Mouse (Mus musculus): ENCODE data around the gene Fam107a. TPM values are rescaled to one million over a fixed set of nuclear protein-coding genes. Genes with fewer than 3 reads are reported as not detected.
"Not testable (repeated sequence)": the region's sequence is repeated elsewhere in the genome, so short reads cannot be mapped to it uniquely, and the experiment has no call there.

Gene Fam107a
- total RNA-seq, 2 experiments from 2014 or later: not detected

DNA sequence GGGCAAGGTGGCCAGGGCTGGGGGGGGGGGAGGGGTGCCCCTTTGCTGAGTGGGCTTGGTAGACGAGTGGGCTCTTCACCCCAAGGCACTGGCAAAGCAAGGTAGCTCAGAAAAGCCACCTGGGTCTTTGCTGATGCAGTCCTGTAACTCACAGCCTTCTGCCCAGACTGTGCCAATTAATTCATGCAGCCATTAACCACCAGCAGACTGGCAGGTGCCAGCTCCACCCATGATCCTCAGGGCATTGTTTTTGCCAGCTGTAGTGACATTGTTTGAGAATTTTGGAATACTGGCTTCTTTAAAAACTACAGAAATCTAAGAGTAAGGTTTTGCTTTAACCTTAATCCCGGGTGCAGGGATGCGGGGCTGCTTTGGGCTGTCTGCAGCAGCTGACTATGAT lies 2.7 kb upstream of the Fam107a start:
- no peak for ATAC-seq (replicated peaks; ENCODE audit: low FRiP score, poor library complexity, severe bottlenecking)

DNA sequence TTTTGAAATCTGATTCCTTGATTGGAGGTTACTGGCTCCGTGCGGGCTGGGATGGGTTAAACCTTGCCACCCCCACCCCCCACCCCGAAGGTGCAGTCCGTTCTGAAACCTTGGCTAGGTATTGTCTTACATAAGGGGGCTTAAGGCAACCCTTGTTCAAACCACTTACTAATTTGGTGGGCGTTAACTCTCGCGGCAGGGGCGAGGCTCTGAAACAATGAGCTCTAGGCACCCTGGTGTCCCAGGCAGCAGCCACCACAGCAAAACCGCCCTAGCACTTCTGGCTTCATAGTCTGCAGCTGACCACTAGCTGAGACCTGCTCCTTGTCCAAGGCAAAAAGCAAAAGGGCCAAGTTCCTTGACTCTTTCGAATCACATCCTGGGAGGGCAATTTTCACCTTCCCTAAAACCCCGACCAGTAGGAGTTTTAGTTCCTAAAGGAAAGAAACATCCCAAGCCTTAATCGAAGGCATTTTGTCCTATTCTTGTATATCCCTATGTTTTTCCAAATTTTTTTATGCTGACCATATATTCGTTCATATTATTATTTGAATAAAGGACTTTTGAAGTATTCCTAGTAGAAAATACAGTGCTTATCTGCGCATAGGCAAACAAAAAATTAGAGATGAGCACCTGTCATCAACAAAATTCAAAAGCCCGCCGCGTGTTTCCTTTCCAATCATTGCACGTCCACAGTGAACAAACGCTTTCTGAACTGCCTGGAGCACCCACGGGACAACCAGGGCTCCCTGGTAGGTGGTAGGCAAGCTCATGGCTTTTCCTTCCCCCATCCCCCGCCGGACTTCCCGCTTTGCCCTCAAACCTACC lies 1.2 kb downstream of the Fam107a start:
- ATAC-seq (replicated peaks; ENCODE audit: low FRiP score, poor library complexity, severe bottlenecking): no peak

DNA sequence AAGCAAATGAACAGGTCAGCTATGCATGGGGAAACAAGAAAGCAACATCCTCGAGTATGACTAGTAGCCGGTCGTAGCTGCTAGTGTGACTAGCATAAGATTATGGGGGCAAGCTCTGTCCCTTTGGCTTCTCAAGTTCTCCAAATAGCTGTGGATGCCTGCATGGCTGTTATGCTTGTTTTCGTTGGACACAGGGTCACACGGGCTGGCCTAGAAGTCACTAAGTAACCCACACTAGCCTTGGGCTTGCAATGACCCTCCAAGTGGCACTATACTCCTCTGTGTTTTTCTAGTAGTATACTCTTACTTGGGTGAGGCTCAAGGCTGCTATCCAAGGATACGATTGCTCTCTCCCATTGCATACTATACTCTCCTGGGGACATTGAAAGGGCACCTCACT lies 2.7 kb downstream of the Fam107a start:
- no peak for ATAC-seq (replicated peaks; ENCODE audit: low FRiP score, poor library complexity, severe bottlenecking)

DNA sequence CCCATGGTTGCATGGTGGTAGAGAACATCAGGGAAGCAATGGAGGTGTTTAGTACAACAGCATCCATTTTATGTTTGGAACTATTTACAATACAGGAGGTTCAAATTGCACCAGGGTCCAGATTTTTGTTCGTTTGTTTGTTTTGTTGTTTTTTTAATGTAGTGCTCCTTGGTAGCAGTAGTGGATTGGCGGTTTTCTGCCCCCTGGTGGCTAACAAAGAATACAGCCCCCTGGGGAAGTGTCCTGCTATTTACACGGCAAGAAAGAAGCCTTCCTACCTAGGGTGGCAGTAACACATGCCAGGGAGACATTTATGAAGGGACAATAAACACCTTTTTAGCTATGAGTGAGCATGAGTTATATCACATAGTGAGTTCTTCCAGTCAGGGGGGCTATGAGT lies 3.3 kb downstream of the Fam107a start:
- no peak for ATAC-seq (replicated peaks; ENCODE audit: low FRiP score, poor library complexity, severe bottlenecking)

DNA sequence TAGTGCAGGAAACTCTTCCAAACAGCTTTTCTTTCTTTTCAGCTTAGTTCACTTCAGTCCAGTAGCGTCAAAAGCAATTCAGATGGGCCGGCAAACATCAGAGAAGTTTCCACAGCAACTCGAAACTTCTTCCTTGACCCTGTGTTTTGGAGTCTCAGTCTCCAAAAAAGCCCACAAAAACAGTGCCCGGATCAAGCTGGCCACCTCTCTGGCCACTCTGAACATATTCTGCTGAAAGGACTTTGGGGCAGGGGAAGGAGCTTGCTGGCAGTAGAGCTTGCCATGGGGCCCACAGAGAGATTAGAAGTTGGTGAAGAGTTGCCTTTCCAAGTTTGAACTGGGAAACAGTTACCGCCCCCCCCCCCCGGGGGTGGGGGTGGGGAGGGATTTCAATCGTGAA lies 3.9 kb downstream of the Fam107a start:
- ATAC-seq (replicated peaks; ENCODE audit: low FRiP score, poor library complexity, severe bottlenecking): no peak

DNA sequence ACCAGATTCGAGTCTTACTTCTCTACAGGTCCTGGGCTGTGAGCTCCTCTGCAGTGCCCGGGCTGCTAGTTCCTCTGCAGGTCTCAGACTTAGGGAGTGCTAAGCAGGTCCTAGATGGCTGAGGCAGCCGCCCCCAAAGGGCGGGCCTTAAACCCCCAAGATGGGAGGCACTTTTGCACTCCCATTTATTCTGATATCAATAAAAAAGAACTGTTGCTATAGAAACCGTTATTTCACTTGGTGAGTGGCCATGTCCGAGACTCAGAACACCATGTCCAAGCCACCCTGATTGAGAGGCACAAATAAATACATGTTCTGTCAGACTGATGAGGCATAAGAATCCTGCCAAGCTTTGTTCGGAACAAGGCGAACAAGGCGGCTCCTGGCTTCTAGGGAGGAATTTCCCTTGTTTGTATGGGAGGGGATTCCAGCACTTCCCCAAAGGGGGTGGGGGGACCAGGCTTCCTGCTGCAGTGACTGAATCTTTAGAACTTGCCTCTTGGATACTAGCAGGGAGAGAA lies 8.1 kb downstream of the Fam107a start:
- no peak for ATAC-seq (replicated peaks; ENCODE audit: low FRiP score, poor library complexity, severe bottlenecking)

DNA sequence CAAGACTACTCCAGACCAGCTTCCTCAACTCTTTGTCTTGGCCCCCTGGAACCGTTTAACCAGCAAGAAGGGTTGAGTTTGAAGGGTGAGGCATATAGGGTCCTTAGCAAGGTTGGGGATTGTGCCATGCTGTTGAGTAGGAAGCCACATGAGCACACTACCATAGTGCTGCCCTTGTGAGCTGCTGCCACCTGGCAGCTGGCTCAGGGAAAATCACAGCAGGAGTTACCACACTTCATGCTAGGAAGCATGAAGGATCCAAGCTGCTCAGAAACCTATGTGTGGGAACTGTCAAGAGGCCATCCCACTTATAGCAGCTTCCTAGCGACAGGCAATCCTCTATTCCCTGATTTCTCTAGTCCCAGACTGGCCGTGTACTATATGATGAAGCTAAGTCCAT lies 9.2 kb downstream of the Fam107a start:
- no peak for ATAC-seq (replicated peaks; ENCODE audit: low FRiP score, poor library complexity, severe bottlenecking)

DNA sequence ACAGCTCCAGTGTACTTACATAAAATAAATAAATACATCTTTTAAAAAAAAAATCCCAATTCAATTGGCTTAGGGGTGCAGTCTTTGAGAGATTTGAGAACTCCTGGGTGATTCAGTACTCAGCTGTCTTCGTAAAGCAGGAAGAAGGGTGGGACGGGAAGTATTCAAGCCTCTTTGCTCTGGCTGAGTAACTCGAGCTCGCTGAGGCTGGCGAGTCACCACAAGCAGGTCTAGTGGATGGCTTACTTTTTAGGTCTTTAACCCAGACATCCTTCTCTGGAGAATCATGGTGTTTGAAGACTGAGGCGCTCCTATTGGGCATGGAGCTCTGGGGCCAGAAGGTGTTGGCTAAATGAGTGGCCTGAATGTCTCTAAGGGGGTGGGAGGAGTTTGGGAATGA lies 10.9 kb downstream of the Fam107a start:
- ATAC-seq (replicated peaks; ENCODE audit: low FRiP score, poor library complexity, severe bottlenecking): no peak

DNA sequence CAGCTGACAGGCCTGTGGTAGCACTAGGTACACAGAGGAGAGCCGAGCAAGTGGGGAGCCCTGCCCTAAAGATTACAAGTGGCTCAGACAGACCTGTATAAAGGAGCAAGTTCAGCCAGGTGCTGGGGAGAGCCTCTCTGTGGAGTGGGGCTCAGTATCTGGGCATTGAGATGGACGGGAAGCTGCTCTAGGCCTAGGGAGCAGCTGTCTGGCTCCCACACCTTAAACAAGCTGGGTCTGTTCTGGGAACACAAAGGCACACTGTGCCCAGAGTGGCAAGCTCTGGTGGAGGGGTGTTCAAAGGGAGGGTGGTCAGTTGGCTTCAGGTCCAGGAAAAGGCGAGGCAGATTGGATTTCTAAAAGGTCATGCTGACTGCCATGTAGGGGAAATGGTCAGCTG lies 12.8 kb downstream of the Fam107a start:
- ATAC-seq (replicated peaks; ENCODE audit: low FRiP score, poor library complexity, severe bottlenecking): no peak

DNA sequence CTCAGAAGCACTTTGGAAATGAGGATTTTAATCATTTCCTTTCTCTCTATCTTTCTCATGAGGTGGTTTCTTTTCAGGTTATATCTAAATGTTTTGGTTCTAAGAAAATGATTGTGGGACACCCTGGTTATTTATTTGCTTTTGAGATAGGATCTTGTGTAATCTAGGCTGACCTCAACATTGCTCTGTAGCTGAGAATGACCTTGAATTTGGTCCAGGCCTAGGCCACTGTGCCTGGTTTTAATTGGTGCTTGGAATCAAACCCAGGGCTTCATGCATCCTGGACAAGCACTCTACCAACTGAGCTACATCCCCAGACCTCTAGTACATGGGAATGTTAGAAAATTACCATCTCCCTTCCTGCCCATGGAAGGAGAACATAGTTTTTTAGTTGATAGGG lies 13.7 kb downstream of the Fam107a start:
- no peak for ATAC-seq (replicated peaks; ENCODE audit: low FRiP score, poor library complexity, severe bottlenecking)

DNA sequence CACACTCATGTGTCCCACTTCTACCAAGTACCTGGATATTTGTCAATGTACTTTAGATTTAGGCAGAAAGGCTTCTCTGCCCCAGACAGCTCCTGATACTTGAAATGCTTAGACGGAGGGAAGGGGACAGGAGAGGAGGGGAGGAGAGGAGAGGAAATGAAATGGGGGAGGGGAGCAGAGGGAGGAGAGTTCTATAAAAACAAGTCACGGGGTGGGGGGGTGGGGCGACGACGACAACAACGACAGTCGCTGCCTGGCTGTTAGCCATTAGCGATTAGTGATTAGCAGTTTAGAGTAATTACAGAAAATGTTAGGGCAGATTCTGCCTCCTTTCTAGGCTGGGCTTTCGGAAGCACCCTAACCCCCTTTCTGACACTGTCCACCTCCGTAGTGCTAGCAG lies 15.1 kb downstream of the Fam107a start:
- no peak for ATAC-seq (replicated peaks; ENCODE audit: low FRiP score, poor library complexity, severe bottlenecking)

DNA sequence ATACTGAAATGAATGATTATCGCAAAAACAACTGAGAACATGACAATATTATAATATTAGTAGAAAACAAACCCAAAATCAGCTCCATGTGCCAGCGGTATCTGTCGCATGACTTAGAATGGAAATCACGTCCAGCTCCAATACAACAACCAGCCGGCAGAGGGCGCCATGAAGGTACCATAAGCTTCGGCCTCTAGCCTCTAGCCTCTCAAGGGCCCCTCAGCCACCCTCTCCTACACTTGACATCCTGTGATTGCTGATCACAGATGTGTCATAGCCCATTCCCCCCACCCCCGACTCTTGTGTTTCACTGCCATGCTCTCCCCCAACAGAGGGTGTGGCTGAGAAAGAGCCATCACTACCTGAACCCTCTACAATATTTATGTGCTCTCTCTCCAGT lies 17.5 kb downstream of the Fam107a start:
- ATAC-seq (replicated peaks; ENCODE audit: low FRiP score, poor library complexity, severe bottlenecking): peak; percentile 58; the same call in 1 of the 2 replicates

DNA sequence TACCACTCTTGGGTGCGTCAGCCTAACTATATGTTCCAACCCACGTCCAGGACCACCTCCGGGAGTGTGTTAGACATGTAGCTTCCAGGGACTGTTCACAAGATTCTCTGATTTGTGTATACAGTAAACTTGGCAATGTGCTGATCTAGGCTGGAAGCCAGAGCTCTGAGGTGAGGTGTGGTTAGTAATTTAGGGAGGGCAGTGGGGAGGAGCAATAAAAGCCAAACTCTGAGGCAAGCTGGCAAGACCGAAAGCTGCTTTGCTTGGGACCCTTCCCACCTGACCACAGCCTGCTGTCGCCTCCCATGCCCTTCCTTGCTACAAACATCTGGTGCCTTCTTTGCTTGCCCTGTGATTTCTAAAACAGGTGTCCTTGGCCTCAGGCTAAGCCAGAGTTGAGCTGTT lies 19.9 kb downstream of the Fam107a start:
- ATAC-seq (replicated peaks; ENCODE audit: low FRiP score, poor library complexity, severe bottlenecking): no peak

DNA sequence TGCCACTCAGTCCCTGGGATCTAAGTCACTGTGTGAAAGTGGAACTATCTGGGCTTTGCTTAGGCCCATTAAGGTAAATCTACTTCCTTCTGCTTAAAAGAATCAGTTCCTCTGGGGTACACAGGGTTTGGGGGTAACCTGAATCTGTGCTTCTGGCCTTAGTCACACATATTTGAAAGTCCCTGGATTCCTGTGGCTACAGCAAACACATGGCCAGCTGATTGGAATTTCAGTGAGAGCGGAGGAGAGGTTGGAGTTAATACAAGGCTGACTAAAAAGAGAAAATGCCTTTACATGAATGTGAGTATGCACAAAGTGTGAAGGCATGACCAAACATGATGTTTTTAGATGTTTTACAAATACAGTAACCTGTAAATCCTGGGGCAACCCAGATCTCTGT lies 23.6 kb downstream of the Fam107a start:
- ATAC-seq (replicated peaks; ENCODE audit: low FRiP score, poor library complexity, severe bottlenecking): no peak

DNA sequence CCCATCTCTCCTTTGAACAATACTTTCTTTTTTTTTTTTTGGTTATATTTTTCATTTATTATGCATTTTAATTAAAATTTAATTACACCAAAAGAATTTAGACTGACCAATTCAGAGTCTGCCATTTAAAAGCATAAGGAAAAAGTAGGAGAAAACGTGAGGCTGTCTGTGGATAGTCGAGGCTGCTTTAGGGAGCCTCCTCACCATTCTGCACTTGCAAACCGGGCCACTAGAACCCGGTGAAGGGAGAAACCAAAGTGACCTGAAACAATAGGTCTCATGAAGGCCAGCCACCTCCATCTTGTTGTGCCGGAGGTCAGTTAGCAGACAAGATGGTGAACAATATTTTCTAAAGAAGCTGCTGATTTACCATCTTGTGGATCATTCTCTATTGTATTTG lies 31.2 kb downstream of the Fam107a start:
- ATAC-seq (replicated peaks; ENCODE audit: low FRiP score, poor library complexity, severe bottlenecking): peak; percentile 100

DNA sequence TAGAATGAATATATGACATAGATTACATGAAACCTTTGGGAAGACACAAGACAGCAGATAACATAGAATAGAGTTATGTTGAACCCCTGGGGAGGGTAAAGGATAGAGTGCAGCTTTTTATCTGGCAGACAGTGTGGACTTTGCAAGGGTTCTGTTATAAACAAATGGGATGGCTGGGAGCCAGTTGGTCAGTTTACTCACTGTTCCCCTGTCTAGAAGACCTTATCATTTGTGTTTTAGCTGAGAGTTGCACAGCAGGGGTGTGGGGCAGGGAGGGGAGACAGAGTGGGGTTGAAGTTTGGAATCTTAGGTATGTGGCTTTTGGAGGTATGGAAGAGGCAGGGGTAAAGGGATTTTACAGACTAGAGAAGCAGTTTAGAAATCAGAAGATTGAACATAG lies 34.0 kb downstream of the Fam107a start:
- no peak for ATAC-seq (replicated peaks; ENCODE audit: low FRiP score, poor library complexity, severe bottlenecking)

DNA sequence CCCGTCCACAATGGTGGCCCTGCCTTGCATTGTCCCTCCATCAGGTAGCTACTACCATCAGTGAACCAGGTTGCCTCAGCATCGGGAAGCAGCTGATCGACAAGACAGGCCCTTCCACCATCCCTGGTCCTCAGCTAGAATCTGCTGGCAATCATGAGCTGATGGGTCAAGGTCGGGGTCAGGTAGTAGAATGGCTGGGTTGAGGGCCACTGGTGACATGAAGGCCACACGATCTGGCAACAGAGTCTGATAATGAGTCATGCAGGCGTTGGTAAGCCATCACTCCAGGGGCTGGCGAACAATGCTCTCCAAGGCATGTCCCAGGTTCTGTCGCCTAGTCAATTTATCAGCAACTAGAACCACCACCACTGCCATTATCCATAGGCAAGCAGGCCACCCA lies 46.5 kb downstream of the Fam107a start:
- ATAC-seq (replicated peaks; ENCODE audit: low FRiP score, poor library complexity, severe bottlenecking): not testable (repeated sequence)

DNA sequence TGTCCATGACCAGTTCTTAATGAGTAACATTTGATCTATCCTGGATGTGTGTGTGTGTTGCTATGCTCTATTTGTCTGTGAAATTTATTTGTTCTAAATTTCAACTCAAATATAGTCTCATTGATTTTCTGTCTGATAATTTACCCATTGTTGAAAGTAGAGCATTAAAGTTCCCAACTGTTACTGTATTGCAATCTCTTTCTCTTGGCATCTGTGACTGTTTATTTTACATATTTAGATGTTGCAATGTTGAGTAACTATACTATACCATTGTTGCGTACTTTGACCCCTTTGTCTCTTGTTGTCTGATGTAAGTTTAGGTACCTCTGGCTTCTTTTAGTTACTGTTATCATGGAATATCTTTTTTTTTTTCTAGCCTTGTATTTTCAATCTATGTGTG lies 53.4 kb downstream of the Fam107a start:
- ATAC-seq (replicated peaks; ENCODE audit: low FRiP score, poor library complexity, severe bottlenecking): no peak

DNA sequence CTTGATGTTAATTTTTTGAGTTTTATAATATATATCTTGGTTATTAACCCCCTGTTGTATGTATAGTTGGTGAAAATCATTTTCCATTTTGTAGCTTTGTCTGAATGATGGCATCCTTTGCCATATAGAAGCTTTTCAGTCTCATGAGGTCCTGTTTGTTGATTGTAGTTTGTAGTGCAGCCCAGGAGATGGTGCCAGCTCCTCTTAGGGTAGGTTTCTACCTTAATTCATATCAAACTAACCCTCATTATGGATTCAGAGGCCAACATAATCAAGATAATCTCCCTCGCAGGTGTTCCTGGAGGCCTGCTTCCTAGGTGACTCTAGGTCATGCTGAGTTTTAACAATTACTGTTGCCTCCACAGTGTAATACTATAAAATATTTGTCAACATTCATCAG lies 55.6 kb downstream of the Fam107a start:
- no peak for ATAC-seq (replicated peaks; ENCODE audit: low FRiP score, poor library complexity, severe bottlenecking)

DNA sequence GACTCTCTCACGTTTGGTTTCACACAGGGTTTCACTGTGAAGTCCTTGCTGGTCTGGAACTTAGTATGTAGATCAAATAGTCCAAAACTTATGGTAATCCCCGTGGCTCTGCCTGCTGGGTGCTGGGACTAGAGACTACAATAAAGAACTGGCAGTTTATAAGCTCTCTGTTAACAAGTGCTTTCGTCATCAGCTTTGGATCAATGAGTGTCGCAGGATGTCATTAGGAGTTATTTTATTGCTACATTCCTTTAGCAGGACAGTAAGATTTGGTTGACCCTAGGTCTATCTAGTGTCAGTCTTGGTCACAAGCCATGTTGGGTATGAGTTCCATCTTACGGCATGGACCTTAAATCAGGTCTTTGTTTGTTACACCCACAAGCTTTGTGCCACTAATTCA lies 57.6 kb downstream of the Fam107a start:
- no peak for ATAC-seq (replicated peaks; ENCODE audit: low FRiP score, poor library complexity, severe bottlenecking)

DNA sequence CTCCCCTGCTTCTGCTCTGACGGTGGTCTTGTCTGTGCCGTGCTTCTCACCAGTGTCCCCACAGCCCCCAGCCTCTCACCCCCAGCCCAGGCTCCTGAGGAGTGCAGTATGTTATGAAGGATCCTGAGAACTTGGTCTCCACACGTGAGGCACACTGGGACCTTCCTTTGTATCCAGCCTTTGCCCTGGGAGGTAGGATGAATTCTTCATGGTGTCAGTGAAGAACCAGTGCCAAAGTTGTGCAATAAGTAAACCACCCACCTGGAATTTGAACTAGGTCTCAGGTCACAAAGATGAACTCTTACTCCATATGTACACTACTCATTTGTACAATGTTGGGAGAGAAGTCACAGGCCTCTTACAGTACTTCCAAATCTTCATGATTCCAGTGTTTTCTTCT lies 58.7 kb downstream of the Fam107a start, which contains the start of gene Acox2:
Gene Acox2, minus strand, starts transcription at position 188 of the 400 bp plus-strand sequence.
- ATAC-seq (replicated peaks; ENCODE audit: low FRiP score, poor library complexity, severe bottlenecking): no peak

DNA sequence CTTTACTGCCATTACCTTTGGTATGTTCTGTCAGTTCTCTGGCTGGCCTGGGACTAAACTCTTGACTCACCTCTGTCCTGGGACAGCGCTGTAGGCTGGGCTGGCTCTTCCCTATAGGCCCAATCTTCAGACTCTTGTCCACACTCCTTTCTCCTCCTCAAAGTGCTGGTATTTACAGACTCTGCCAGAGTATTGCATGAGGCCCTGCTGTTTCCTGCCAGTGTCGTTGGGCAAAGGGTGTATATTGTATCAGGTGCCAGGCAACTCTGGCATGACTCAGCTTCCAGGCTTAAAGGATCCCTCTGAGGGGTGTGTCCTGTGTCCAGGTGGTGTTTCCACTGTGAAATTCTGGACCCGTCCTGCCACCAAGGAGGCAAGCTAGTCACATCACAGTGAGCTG lies 59.1 kb downstream of the Fam107a start:
- no peak for ATAC-seq (replicated peaks; ENCODE audit: low FRiP score, poor library complexity, severe bottlenecking)

All from erythroblast, adult 5-6 weeks (primary cell).